Mouse (Mus musculus) liver, embryonic 16.5 days (tissue): ENCODE results near the gene Ovol2. TPM values are rescaled to one million over a fixed set of nuclear protein-coding genes. Genes with fewer than 3 reads are reported as not detected.

Experiments used
- ATAC-seq: fragments of 200-750 bp; cut with Nextera tagmentation; 2 replicates; pipeline ENCODE4 v1.8.0; 2017; ENCODE audit warnings: low read depth, mild to moderate bottlenecking, moderate number of reproducible peaks, moderate library complexity
- H3K27ac ChIP-seq: fragments of 300-500 bp; sonication (generic); 2 replicates; pipeline ENCODE4 v1.5.1; 2014; ENCODE audit warnings: mild to moderate bottlenecking, low read length
- H3K27me3 ChIP-seq: fragments of 300-500 bp; sonication (generic); 2 replicates; pipeline ENCODE4 v1.6.1; 2014; ENCODE audit warnings: low read depth, low read length, mixed read lengths; ENCODE audit not compliant: control insufficient read depth, insufficient read depth
- H3K36me3 ChIP-seq: fragments of 300-500 bp; sonication (generic); 2 replicates; pipeline ENCODE4 v1.6.1; 2014; ENCODE audit warnings: mild to moderate bottlenecking; ENCODE audit not compliant: control insufficient read depth, insufficient read depth
- H3K4me1 ChIP-seq: fragments of 300-500 bp; sonication (generic); 2 replicates; pipeline ENCODE4 v1.6.1; 2014; ENCODE audit warnings: low read depth, low read length, mixed read lengths; ENCODE audit not compliant: control insufficient read depth
- H3K4me2 ChIP-seq: fragments of 300-500 bp; sonication (generic); 2 replicates; pipeline ENCODE4 v1.6.1; 2014; ENCODE audit warnings: low read depth, low read length, mixed read lengths
- H3K4me3 ChIP-seq: fragments of 300-500 bp; sonication (generic); 2 replicates; pipeline ENCODE4 v1.5.1; 2014; ENCODE audit warnings: low read depth, mild to moderate bottlenecking, low read length
- H3K9ac ChIP-seq: fragments of 300-500 bp; sonication (generic); 2 replicates; pipeline ENCODE4 v1.6.1; 2014; ENCODE audit warnings: low read depth, low read length
- H3K9me3 ChIP-seq: fragments of 300-500 bp; sonication (generic); replicated peaks from 2 replicates; pipeline ENCODE4 v1.6.1; 2016; ENCODE audit warnings: low read length; ENCODE audit not compliant: control insufficient read depth
- WGBS: fragments of 180-500 bp; shearing (Covaris S2); extraction: QIAGEN DNeasy Blood & Tissue Kit; methylation state at CpG from one replicate; pipeline ENCODE4 v1.1.7; 2014; ENCODE audit not compliant: insufficient replicate concordance; 5-methylcytosine and 5-hydroxymethylcytosine counted together
- polyA plus RNA-seq: library from polyadenylated mRNA; unstranded; fragments of >200 nt; fragmentation: Nextera tagmentation; extraction: Ambion mirVana; gene quantifications from 2 replicates; pipeline ENCODE4 v1.2.1, GENCODE M21; 2015

The Ovol2 gene
- polyA plus RNA-seq, 1 experiment from 2014 or later: not detected

DNA sequence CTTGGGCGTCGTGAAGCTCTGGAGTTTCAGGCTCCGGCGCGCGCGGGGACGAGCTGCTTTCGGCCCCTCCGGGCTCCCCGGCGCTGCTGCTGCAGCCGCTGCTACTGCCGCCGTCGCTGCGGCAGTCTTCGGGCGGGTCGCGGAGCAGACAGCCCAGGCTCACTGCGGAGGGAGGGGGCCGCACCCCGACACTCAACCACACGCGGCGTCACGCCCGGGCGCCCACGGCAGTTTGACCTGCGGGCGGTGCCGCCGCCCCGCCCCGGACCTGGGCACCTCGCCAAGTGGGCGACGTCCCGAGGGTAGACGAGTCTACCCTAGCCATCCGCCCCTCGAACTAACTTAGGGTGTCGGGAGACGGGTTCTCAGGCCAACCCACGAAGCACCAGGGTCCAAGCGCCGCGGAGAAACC lies 980 bp downstream of the Ovol2 start:
- no peak for ATAC-seq
- no peaks in the 10 kb centered on the region for H3K36me3 ChIP-seq
- peak overlapping the region; percentile 71 for H3K4me2 ChIP-seq
- no peak overlapping the region for H3K27ac ChIP-seq
- under 1% methylated on average over 50 of the region's 50 CpGs for WGBS
- H3K9ac ChIP-seq: peak overlapping the region; percentile 20; the same call in 1 of the 2 replicates
- peaks cover 8% of the 10 kb centered on the region for H3K4me1 ChIP-seq
- no peaks in the 10 kb centered on the region for H3K9me3 ChIP-seq
- H3K4me3 ChIP-seq: peak overlapping the region; percentile 55
- H3K27me3 ChIP-seq: peaks cover 67% of the 10 kb centered on the region

- Histone ChIP-seq H3K4me3 (peak overlapping the region; percentile 55), H3K36me3 (no peaks in the 10 kb centered on the region), H3K4me2 (peak overlapping the region; percentile 71), H3K27ac (no peak overlapping the region), H3K27me3 (peaks cover 67% of the 10 kb centered on the region), H3K9me3 (no peaks in the 10 kb centered on the region), H3K4me1 (peaks cover 8% of the 10 kb centered on the region), H3K9ac (no peak overlapping the region)
- WGBS: 1% methylated on average over 29 of the region's 41 CpGs
- ATAC-seq: no peak
Observed at GRCm38 (mm10) chr2:144330352-144330959, 1.5 kb downstream of the Ovol2 start.

GRCm38 (mm10) chr2:144329937-144330336 lies 2.0 kb downstream of the Ovol2 start:
- Histone ChIP-seq H3K4me1 (peaks cover 8% of the 10 kb centered on the region), H3K4me3 (no peak overlapping the region), H3K9me3 (no peaks in the 10 kb centered on the region), H3K4me2 (no peak overlapping the region), H3K27me3 (peaks cover 63% of the 10 kb centered on the region), H3K27ac (no peak overlapping the region), H3K36me3 (no peaks in the 10 kb centered on the region), H3K9ac (no peak overlapping the region)
- ATAC-seq: no peak
- 6% methylated on average over 10 of the region's 10 CpGs for WGBS

DNA sequence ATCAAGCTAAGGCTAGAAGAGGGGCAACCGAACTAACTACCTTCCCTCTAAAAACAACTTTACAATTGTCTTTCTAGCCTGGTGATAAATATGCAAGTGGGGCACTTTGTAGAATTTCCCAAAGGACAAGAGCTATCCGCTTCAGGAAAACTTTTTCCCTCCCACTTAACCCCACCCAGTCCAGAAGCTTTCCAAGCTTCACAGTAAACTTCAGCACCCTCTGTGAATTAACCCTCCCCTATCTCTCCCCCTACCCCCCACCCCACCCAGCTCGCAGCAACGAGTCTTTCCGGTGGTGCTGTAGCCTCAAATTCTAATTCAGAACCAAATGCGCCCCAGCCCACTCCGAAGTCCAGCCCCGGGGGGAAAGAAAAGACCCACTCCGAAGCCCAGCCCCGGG lies 2.5 kb downstream of the Ovol2 start:
- 6% methylated on average over 10 of the region's 10 CpGs for WGBS
- no peak overlapping the region for H3K27ac ChIP-seq
- no peak overlapping the region for H3K4me3 ChIP-seq
- no peaks in the 10 kb centered on the region for H3K36me3 ChIP-seq
- peaks cover 8% of the 10 kb centered on the region for H3K4me1 ChIP-seq
- ATAC-seq: no peak
- no peak overlapping the region for H3K9ac ChIP-seq
- H3K9me3 ChIP-seq: no peaks in the 10 kb centered on the region
- peaks cover 61% of the 10 kb centered on the region for H3K27me3 ChIP-seq
- H3K4me2 ChIP-seq: no peak overlapping the region

DNA sequence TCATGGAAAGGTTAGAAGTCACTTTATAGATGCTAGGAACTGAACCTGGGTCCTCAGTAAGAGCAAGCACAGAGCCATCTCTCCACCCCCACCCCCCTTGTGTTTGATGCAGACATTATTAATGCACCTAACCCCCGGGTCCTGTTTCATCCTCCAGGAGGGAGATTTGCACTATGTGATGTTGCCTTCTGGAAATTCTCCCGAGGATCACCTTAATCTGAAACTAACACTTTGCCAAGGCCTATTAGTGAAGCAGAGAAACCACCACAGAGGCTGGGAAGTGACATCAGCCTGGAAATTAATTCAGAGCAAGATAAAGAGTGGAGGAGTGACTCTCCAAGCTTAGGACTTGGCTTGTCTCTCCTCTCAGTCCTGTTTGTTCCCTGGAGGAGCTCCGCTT lies 7.7 kb downstream of the Ovol2 start:
- H3K27ac ChIP-seq: no peak overlapping the region
- H3K9ac ChIP-seq: no peak overlapping the region
- H3K36me3 ChIP-seq: no peaks in the 10 kb centered on the region
- no peaks in the 10 kb centered on the region for H3K9me3 ChIP-seq
- peaks cover 11% of the 10 kb centered on the region for H3K27me3 ChIP-seq
- no peak for ATAC-seq
- H3K4me1 ChIP-seq: no peaks in the 10 kb centered on the region
- WGBS: 57% methylated on average over 3 of the region's 3 CpGs
- no peak overlapping the region for H3K4me2 ChIP-seq
- H3K4me3 ChIP-seq: no peak overlapping the region

GRCm38 (mm10) chr2:144311372-144311771 lies 20.6 kb downstream of the Ovol2 start:
- no peak for ATAC-seq
- no peaks in the 10 kb centered on the region for H3K27me3 ChIP-seq
- no peak overlapping the region for H3K9ac ChIP-seq
- H3K27ac ChIP-seq: no peak overlapping the region
- no peak overlapping the region for H3K4me3 ChIP-seq
- H3K4me2 ChIP-seq: no peak overlapping the region
- no peaks in the 10 kb centered on the region for H3K36me3 ChIP-seq
- no peaks in the 10 kb centered on the region for H3K9me3 ChIP-seq
- 66% methylated on average over 2 of the region's 2 CpGs for WGBS
- no peaks in the 10 kb centered on the region; the same call in 1 of the 2 replicates for H3K4me1 ChIP-seq

DNA sequence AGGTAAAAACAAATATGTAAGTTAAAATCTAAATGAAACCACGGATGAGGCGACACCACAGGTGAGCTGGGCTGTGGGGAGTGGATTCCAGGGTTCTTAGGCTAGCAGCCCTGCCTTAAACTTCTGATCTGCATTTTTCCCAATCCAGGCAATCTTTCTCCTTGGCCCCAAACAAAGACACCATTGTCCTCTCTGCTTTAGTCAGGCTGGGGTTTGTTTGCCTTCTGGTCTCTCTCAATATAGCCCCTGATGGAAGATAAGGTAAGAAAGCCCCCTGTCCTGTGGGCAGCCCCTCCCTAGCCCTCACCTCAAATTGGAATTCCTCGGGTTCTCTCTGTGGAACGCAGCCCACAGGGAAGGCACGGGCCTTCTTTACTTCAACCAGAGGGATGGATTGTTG lies 21.7 kb downstream of the Ovol2 start:
- no peak for ATAC-seq
- no peak overlapping the region for H3K4me2 ChIP-seq
- no peak overlapping the region for H3K9ac ChIP-seq
- H3K27ac ChIP-seq: no peak overlapping the region
- no peaks in the 10 kb centered on the region for H3K36me3 ChIP-seq
- H3K4me3 ChIP-seq: no peak overlapping the region
- H3K27me3 ChIP-seq: no peaks in the 10 kb centered on the region
- no peaks in the 10 kb centered on the region for H3K9me3 ChIP-seq
- WGBS: 58% methylated on average over 5 of the region's 5 CpGs
- H3K4me1 ChIP-seq: no peaks in the 10 kb centered on the region; the same call in 1 of the 2 replicates

DNA sequence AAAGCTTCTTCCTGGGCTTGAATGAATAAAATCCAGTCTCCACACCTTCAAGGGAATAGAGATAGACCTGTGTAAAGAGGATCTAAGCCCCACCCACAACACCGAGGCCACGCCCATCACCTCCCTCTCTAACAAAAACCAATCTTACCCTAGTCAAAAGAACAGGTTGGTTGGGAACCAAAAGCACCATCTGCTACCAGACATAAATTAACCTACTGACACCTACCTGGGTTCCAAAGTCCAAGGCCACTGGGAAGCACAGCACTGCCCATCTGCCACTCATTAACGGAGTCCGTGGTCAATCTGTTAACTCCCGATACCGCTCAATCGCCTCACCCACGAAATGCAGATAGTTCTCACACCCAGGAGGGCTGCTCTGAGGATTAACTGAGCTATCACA lies 23.4 kb downstream of the Ovol2 start:
- 55% methylated on average over 8 of the region's 8 CpGs for WGBS
- Histone ChIP-seq H3K9ac (no peak overlapping the region), H3K27me3 (no peaks in the 10 kb centered on the region), H3K36me3 (no peaks in the 10 kb centered on the region), H3K4me3 (no peak overlapping the region), H3K4me1 (no peaks in the 10 kb centered on the region; the same call in 1 of the 2 replicates), H3K27ac (no peak overlapping the region), H3K4me2 (0 out of 2 replicates have a peak overlapping the region, but pooled peaks have one; percentile 27), H3K9me3 (no peaks in the 10 kb centered on the region)
- peak; percentile 55 for ATAC-seq

GRCm38 (mm10) chr2:144305721-144306294 lies 26.1 kb downstream of the Ovol2 start:
- Histone ChIP-seq H3K4me3 (no peak overlapping the region), H3K4me2 (no peak overlapping the region), H3K27ac (no peak overlapping the region), H3K9me3 (no peaks in the 10 kb centered on the region), H3K27me3 (no peaks in the 10 kb centered on the region), H3K9ac (no peak overlapping the region), H3K4me1 (no peaks in the 10 kb centered on the region; the same call in 1 of the 2 replicates), H3K36me3 (no peaks in the 10 kb centered on the region)
- 66% methylated on average over 18 of the region's 18 CpGs for WGBS
- no peak for ATAC-seq
